Mouse (Mus musculus): ENCODE results near the gene Myo5c.
"Not testable (repeated sequence)": the region's sequence is repeated elsewhere in the genome, so short reads cannot be mapped to it uniquely, and the experiment has no call there.

Myo5c gene

DNA sequence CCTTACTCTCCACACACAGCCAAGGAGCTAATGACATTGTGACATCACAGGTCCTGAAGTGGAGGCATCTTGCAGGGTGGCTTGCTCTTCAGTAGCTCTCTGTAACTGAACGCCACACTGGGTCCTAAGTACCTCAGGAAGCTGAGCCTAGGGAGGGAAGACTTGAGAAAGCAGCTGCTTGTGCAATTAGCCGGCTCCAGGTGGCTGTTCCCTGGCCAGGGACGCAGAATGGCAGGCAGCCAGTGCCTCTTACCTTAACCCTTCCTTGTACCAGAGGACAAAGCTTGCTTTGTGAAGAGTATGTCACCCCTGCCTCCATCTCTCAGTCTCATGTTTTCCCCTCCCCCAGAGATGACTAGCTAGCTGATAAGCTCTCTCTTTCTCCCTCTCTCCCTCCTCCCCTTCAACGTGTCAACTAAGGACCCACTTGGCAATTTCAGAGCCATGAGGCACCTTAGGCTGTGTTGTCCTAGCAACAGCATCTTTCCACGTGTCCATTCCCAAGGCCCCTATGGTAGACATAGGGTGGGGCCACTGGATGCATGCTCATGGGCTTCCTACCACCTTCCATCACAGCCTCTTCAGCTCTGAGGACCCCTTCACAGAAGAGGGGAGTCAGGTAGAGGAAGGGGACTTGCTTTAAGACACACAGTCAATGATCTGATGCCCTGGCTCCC, 12.0 kb downstream of the Myo5c start:
- no peak for DNase-seq (ENCODE audit: low spot score)

DNA sequence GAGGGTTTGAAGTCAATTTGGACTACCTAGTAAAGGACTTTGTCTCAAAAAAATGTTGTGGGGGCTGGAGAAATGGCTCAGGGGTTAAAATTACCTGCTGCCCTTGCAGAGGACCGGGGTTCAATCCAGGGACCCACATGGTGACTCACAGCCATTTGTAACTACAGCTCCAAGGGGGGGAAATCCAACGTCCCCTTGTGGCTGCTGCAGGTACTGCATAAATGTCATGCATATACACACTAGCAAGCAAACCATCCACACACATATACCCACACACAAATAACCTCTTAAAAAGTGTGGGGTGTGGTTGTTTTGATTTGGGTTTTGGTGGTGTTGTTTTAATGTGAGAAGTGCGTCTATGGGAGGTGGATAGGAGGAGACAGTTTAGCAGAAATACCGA, 12.7 kb downstream of the Myo5c start:
- DNase-seq (ENCODE audit: low spot score), result no peak

DNA sequence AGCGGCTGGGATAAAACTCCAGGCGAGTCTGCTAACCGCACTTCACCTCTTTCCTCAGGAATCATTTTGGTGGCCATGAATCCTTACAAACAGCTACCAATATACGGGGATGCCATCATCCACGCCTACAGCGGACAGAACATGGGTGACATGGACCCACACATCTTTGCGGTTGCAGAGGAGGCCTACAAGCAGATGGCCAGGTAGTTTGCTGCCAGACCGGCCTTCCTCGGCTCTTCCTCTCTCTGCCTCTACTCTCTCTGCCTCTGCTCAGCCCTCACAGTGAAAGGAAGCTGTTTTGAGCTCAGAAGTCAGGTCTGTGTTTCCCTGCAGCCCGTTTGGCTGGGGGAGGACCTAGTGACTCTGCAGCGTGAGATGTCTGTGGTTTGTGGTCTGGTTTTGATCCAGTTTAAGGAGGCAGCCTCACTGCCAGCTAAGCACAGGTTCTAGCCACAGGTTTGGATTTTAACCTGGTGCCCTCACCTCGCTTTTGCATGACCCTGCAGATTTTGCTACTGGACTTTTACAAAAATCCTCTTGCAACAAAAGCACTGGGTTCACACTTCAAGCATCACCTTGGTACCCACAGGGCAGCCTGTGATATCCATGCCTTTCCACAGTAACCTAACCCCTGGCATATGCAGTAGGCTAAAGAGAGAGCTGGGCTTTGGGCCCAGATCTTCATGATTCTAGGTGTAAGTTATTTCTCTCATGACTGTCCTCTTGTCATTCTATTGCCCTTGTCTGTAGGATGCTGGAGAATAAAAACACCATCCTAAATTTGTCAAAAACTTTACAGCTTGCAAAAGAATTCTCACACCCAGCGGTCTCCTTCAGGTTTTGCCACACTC, 14.5 kb downstream of the Myo5c start:
- DNase-seq (ENCODE audit: low spot score), result no peak

DNA sequence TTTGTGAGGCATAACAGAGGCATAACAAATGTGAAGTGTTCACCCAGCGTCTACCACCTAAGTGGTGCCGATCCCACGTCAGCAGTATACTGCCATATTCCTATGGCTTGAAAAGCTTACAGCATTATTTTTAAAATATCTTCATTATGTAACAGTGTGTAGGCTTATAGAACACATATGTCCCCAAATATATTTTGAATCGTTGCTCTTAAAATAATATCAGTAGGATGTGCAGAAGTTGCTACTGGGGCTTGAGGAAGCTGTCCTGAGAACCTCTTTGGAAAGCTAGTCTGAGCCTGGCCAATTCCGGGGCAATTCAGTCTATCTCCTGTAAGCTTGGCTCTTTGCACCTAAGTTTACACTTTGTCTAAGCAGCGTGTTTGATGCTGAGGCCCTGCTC, 16.1 kb downstream of the Myo5c start:
- DNase-seq (ENCODE audit: low spot score), result no peak

DNA sequence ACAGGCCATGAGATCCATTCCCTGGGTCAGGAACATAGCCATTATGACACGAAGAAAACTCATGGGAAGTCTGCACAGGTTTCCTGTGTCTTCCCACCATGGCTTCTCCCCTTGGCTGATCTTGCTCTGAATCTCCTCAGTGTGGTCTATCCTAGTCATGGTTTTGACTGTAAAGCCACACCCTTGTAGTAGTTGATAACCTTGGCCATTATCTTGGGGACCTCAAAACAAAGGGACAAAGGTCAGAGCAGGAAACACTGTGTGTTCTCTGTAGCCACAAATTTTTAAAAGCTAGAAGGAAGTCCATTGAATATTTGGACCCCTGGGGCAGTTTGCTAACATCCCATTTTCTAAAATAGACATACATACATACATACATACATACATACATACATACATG, 16.5 kb downstream of the Myo5c start:
- no peak for DNase-seq (ENCODE audit: low spot score)

DNA sequence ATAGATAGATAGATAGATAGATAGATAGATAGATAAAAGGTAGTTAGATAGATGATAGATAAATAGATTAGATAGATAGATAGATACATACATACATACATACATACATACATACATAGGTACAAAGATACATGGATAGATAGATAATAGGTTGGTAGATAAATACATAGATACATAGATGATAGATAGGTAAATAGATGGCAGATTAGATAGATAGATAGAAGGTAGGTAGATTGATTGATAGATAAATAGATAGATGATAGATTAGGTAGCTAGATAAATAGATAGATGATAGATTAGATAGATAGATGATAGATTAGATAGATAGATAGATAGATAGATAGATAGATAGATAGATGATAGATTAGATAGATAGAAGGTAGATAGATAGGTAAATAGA, 17.1 kb downstream of the Myo5c start:
- DNase-seq (ENCODE audit: low spot score), result no peak

DNA sequence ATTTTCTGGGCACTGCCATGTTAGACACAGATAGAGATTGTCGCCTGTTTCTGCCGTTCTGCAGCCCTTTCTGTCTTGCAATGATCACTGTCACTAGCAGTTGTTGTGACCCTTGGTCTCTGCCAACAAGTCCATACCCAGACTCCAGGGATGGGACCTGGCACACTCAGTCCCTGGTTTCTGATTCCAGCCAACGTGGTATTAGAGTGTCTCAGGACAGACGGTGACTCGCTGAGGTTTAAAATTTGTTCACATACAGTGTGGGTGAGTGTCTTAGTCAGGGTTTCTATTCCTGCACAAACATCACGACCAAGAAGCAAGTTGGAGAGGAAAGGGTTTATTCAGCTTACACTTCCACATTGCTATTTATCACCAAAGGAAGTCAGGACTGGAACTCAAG, 21.3 kb downstream of the Myo5c start:
- DNase-seq (ENCODE audit: low spot score), result not testable (repeated sequence)

DNA sequence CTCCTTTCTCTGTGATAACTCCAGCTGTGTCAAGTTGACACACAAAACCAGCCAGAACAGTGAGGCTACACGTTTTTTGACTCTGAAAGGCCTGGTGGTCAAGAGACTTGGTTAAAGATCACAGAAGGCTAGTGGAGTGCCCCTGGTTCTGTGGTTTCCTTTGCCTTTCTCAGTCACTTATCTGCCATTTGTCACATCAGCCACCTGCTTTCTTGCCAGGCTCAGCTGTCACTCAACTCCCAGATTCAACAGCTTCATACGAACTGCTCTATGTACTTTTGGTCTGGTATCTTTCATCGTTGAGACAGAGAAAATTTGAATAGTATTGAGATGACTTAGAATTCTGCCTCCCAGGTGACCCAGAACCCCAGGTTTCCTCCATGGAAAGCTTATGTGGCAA, 21.9 kb downstream of the Myo5c start:
- no peak for DNase-seq (ENCODE audit: low spot score)

DNA sequence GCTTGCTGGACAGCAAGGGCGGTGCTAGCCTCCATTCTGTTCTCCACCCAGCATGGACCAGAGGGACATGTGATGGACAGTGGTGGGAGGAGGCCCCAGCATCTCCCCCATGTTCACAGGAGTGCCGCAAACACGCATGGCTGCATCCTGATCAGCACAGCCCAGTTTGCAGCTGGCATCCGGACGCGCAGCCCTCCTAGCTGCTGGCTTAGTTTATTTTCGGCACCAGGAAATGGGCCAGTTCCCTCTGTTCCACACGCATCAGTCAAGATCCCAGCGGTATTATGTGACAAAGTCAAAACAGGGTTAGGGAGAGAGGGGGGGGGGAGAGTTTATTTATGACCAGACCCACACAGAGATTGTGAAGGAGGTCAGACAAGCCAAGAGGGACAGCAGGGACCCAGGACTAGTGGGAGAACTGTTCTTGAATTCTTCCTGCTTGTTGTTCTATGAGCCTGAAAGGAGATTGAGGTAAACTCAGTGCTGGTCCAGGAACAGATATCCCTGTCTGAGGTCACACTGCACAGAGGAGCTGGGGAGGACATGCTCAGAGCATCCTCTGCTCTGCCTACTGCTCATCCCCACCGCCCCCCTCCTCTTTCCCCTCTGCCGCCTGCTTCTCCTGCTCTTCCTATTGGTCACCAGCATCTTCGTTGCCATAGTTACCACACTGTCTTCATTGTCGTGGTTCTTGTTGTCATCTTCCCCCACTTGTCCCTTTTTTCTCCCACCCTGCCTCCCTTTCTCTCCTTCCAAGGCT, 22.6 kb downstream of the Myo5c start:
- no peak for DNase-seq (ENCODE audit: low spot score)

DNA sequence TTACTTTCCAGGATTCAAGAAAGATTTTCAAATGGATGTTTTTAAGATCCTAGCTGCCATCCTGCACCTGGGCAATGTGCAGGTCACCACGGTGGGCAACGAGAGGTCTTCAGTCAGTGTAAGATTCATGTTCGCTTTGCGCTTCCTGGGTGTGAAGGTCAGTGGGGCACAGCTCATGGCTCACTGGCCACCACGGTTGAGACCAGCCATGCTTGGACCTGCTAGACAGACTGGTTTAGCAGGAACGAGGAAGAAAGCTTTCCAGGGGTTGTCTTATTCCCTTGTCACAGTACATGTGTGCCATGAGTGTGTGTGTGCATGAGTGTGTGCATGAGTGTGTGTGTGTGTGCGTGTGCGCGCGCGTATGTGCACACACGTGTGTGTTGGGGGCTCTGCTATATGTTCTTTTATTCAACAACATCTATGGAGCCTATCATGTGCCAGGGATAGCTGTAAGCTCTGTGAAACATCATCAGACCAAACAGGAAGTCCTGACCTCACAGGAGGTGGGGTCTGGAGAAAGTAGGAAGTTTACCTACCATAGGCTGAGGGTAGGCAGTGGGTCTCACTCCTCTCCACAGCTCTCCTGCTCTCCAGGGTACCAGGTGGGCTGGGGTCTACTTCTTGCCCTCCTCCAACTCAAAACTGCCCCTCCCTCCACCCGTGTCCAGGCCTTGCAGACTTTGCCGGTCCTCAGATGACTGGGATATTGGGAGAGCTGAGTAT, 24.2 kb downstream of the Myo5c start:
- no peak for DNase-seq (ENCODE audit: low spot score)

DNA sequence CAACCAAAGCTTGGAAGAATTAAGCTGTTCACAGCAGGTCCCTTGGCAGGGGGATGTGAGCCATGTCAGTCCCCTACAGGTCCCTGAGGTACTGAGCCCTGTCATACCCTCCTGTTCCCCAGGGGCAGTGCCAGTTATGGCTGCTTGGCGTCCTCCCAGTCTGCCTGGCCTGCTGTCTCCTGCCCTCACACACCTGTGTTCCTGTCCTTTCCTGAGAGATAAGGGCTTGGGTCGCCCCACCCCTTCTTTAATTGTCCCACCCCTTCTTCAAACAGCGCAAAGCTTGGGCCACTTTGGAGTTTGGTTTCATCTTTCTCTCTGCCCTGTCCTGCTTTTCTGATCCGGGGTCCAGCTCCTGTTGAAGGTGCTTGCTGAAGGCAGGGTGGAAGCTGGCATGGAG, 27.0 kb downstream of the Myo5c start:
- DNase-seq (ENCODE audit: low spot score), result no peak

DNA sequence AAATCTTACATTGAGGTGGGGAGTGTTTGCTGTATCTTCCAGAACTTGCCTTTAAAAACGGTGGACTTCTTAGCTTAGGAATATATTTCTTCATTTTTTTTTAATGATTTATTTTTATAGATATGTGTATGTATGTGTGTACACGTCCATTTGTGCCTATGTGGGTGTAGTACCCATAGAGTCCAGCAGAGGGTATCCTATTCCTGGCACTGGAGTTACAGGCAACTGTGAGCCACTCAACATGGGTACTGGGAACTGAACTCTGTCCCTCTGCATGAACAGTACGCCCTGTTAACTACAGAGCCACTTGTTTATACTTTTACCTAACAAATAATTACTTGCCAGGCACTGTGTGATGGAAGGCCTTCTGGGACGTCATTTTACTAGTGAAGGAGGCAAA, 27.8 kb downstream of the Myo5c start:
- DNase-seq (ENCODE audit: low spot score), result no peak

DNA sequence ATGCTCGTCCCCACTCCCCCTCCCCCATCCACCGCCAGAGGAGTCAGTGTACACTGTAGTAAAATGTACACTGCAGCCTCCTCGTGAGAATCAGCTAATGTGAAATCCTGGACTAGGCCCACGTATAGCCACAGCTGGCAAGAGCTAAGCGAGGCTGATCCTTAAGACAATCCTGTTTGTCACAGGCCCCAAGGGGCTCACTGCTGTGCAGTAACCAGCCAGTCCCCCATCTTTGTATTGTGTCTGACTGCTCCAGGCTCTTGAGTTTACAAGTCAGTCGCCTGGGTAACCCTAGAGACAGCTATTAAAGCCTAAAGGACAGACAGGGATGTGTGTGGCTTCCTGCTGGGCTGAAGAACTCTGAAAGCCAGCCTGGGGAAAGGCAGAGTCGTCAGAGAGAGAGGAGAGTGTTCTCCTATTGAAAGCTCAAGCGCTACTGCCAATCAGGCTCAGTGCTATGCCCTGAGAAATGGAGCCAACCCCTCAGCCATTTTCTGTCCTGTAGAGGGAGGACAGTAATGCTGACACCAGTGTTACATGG, 29.6 kb downstream of the Myo5c start:
- no peak for DNase-seq (ENCODE audit: low spot score)

DNA sequence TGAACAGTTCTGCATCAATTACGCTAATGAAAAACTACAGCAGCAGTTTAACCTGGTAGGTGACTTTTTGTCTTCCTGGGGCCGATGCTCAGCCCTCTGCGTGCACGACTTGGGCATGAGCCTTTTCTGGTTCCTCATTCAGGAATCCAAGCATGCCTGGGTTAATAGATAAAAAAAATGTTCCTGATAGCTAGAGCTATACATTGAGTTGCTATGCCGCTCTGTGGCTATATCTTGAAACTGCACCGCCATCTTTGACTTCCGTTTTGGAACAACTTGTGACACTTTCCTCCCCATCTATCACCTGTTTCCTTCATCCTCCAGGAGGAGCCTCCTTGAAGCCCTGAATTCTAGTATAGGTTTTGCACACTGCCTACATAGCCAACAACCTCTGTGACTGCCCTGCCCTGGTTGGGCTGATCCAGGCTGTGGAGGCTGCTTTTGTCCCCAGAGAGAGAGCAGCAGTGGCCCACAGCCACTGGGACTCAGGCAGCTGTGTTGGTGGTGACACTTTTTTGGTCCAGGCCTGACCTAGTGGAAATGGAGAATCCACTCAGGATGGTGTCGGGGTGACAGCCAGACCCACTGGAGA, 30.5 kb downstream of the Myo5c start:
- no peak for DNase-seq (ENCODE audit: low spot score)

DNA sequence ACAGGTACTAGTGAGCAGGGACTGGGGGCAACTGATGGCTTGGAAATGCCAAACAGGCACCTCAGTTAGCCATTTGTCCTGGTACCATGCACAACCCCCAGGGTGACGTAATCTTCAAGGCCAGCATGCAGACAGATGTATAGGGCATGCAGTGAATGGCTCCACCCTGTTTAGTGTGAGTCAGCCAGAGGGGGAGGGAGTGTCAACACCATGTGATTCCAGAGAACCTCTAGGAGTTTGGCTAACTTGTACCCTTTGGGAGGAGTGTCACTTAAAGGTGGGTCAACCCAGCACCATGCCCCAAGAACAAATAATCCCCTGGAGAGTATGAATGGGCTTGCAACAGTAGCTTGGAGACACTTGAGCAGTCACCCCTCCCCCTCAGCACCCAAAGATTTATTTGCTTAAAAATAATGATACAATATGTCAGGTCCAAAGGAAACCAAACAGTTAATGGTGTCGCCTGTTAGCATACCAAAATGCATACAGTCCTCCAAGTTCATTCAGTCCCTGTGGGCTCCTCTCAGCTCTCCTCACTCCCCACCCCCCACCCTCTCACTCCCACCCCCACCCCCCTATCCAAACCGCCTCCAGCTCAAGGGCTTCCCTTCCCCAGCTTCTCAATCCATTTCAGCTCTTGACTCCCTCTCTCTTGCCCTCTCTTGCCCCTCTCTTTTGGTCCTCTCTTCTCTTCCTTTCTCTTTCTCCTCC, 32.3 kb downstream of the Myo5c start:
- DNase-seq (ENCODE audit: low spot score), result no peak

DNA sequence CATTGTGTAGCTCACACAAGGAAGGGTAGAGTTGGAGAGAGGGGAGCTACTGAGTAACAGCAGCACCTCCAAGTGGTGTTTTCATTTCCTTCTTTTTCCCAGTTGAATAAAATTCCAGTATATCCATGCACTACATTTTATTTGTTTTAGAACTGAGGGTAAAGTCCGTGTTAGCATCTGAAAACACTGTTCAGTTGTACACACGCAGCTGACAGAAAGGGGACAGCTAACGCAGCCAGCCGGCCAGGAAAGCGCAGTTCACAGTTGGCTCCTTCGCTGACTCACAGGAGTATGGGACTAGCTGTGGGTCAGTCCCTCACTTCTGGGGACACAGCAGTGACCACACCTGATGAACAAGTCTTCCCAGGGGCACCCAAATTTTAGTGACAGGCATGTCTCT, 35.3 kb downstream of the Myo5c start:
- DNase-seq (ENCODE audit: low spot score), result no peak

DNA sequence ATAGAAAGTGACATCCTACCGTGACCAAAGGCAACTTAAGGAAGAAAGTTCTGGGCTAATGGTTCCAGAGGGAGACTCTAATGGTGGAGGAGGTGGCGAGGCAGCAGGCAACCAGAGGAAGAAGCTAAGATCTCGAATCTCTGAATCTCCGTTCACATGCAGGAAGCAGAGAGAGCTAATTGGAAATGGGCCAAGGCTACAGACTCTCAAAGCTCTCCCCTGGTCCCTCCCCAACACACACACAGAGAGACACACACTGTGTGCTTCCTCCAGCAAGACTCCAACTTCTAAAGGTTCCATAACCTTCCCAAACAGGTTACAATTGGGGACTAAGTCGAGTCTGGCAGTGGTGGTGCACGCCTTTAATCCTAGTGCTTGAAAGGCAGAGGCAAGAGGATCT, 38.6 kb downstream of the Myo5c start:
- DNase-seq (ENCODE audit: low spot score), result no peak

DNA sequence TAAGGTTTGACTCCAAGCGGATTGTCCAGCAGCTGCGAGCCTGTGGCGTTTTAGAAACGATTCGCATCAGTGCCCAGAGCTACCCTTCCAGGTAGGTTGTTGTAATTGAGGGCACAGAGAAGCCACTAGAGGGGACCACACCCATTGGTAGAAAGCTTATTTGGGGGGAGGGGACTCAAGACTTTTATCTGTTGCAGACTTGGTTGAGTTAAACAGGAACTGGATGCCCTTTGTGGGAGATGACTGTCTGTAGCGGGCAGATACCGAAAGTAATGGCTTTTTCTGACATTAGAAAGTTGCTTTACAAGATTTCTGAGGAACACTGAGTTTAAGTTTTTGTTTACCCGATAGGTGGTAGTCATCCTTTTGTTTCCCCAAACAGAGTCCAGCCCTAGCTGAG, 39.7 kb downstream of the Myo5c start:
- no peak for DNase-seq (ENCODE audit: low spot score)

DNA sequence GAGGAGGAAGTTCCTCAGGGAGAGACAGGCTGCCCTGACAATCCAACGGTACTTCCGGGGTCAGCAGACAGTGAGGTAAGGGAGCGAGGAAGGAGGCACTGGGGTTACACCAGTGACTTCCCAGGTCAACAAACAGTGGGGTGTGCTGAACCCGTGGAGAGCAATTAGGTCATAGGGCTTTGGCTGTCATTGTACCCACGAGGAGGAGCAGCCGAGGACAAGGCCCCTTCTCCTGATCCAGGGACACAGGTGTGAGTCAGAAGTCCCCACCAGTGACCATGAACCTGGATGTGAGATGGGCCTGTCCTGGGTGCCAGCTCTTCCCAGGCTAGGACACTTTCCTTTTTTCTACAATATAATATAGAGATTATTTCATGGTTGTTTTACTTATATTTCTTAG, 41.8 kb downstream of the Myo5c start:
- no peak for DNase-seq (ENCODE audit: low spot score)

DNA sequence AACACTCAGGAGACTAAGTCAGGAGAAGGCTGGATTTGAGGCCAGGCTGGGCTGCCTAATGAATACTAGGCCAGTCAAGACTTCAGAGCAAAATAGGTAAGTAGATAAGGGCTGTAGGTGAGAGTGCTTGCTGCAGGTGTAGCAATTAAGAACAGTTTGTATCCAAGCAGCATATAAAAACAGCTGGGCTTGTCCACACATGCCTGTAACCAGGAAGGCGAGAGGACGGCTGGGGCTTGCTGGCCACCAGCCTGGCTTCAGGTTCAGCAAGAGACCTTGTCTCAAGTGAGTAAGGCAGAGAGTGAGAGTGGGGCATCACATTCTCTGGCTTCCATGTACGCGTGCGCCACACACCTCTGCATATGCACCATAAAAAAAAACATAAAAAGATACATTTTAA, 42.7 kb downstream of the Myo5c start:
- DNase-seq (ENCODE audit: low spot score), result no peak

DNA sequence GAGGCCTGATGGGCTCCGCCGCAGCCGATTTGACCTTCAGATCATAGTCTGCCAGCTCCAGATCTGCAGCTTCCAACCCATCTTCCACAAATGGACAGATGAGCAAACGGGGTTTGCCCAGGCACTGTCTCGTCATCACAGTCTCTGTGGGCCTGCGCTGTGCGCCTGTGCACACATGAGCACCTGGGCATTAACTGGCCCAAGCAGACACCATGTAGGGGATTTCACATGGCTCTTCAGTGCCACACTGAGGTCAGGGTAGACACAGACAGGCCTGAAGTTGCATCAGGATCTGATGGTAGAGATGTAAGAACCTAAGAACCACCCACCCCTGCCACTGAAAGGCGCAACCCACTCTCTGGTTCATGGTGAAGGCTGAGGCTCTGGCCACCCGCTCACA, 43.2 kb downstream of the Myo5c start:
- no peak for DNase-seq (ENCODE audit: low spot score)

Data from yolk sac, embryonic 10.5 days (tissue).